Mouse (Mus musculus) kidney, postnatal 0 days (tissue): ENCODE results near the gene Morn1. TPM values are rescaled to one million over a fixed set of nuclear protein-coding genes. Genes with fewer than 3 reads are reported as not detected.

Source experiments
- ATAC-seq: fragments of 200-750 bp; cut with Nextera tagmentation; replicated peaks from 2 replicates; pipeline ENCODE4 v1.8.0; 2017; ENCODE audit warnings: low read depth, moderate number of reproducible peaks, moderate TSS enrichment, moderate library complexity; ENCODE audit not compliant: low FRiP score
- DNase-seq: peaks from one replicate; pipeline ENCODE4 v3.0.0-alpha.2; 2016; ENCODE audit warnings: low spot score
- H3K27ac ChIP-seq: fragments of 300-500 bp; sonication (generic); 2 replicates; pipeline ENCODE4 v1.5.1; 2014; ENCODE audit warnings: mild to moderate bottlenecking
- H3K27me3 ChIP-seq: fragments of 300-500 bp; sonication (generic); 2 replicates; pipeline ENCODE4 v1.6.1; 2014; ENCODE audit warnings: low read length, mixed read lengths; ENCODE audit not compliant: insufficient read depth
- H3K36me3 ChIP-seq: fragments of 300-500 bp; sonication (generic); 2 replicates; pipeline ENCODE4 v1.6.1; 2014; ENCODE audit warnings: low read length, mixed read lengths; ENCODE audit not compliant: insufficient read depth
- H3K4me1 ChIP-seq: fragments of 300-500 bp; sonication (generic); replicated peaks from 2 replicates; pipeline ENCODE4 v1.6.1; 2014; ENCODE audit warnings: antibody characterized with exemption, low read length, mixed read lengths; ENCODE audit not compliant: insufficient read depth
- H3K4me2 ChIP-seq: fragments of 300-500 bp; sonication (generic); 2 replicates; pipeline ENCODE4 v1.6.1; 2014; ENCODE audit warnings: mild to moderate bottlenecking, low read length, moderate library complexity, mixed read lengths
- H3K4me3 ChIP-seq: fragments of 300-500 bp; sonication (generic); replicated peaks from 2 replicates; pipeline ENCODE4 v1.5.1; 2014; ENCODE audit warnings: low read depth, low read length
- H3K9ac ChIP-seq: fragments of 300-500 bp; sonication (generic); 2 replicates; pipeline ENCODE4 v1.6.1; 2014; ENCODE audit warnings: low read depth, low read length
- H3K9me3 ChIP-seq: fragments of 300-500 bp; sonication (generic); replicated peaks from 2 replicates; pipeline ENCODE4 v1.6.1; 2016; ENCODE audit warnings: low read length, inconsistent platforms, mixed read lengths
- CTCF ChIP-seq: IDR thresholded peaks from 2 replicates; pipeline ENCODE4 v1.5.1; 2016; ENCODE audit warnings: antibody characterized with exemption, low read depth, mild to moderate bottlenecking, moderate library complexity
- WGBS: fragments of 180-500 bp; shearing (Covaris S2); extraction: QIAGEN DNeasy Blood & Tissue Kit; methylation state at CpG from one replicate; pipeline ENCODE4 v1.1.7; 2014; 5-methylcytosine and 5-hydroxymethylcytosine counted together
- polyA plus RNA-seq: library from polyadenylated mRNA; unstranded; fragments of >200 nt; fragmentation: Nextera tagmentation; extraction: Ambion mirVana; gene quantifications from 2 replicates; pipeline ENCODE4 v1.2.1, GENCODE M21; 2015

The Morn1 gene
- polyA plus RNA-seq, 1 experiment from 2014 or later = 7.0 TPM

- H3K4me2 ChIP-seq = no peak overlapping the region
- no peak overlapping the region for H3K27ac ChIP-seq
- no peak overlapping the region for H3K9ac ChIP-seq
- no peaks in the 10 kb centered on the region for H3K9me3 ChIP-seq
- DNase-seq (no peak), ATAC-seq (no peak)
- peaks cover 44% of the 10 kb centered on the region for H3K36me3 ChIP-seq
- no peak overlapping the region for H3K4me3 ChIP-seq
- H3K27me3 ChIP-seq = no peaks in the 10 kb centered on the region
- 90% methylated on average over 17 of the region's 17 CpGs for WGBS
- H3K4me1 ChIP-seq = peaks cover 8% of the 10 kb centered on the region
- TF ChIP-seq CTCF = no peak
Measured at GRCm38 (mm10) chr4:155156734-155157133, 70.4 kb downstream of the Morn1 start.

- Histone ChIP-seq H3K9ac (no peak overlapping the region), H3K36me3 (peaks cover 44% of the 10 kb centered on the region), H3K4me1 (peaks cover 15% of the 10 kb centered on the region), H3K9me3 (no peaks in the 10 kb centered on the region), H3K27ac (no peak overlapping the region), H3K27me3 (no peaks in the 10 kb centered on the region), H3K4me2 (no peak overlapping the region), H3K4me3 (no peak overlapping the region)
- no peak for TF ChIP-seq CTCF
- no peak for ATAC-seq
- 87% methylated on average over 27 of the region's 27 CpGs for WGBS
- no peak for DNase-seq
Measured at GRCm38 (mm10) chr4:155157871-155158542, 71.6 kb downstream of the Morn1 start.

- peaks cover 44% of the 10 kb centered on the region for H3K36me3 ChIP-seq
- DNase-seq (no peak), ATAC-seq (no peak)
- TF ChIP-seq CTCF = no peak
- H3K4me1 ChIP-seq = peaks cover 20% of the 10 kb centered on the region
- no peak overlapping the region for H3K9ac ChIP-seq
- WGBS = 71% methylated on average over 8 of the region's 8 CpGs
- H3K4me3 ChIP-seq = no peak overlapping the region
- no peak overlapping the region for H3K4me2 ChIP-seq
- H3K27me3 ChIP-seq = no peaks in the 10 kb centered on the region
- no peaks in the 10 kb centered on the region for H3K9me3 ChIP-seq
- no peak overlapping the region for H3K27ac ChIP-seq
Measured at GRCm38 (mm10) chr4:155158543-155158917, 72.2 kb downstream of the Morn1 start.

- DNase-seq = no peak
- no peak for TF ChIP-seq CTCF
- H3K9ac ChIP-seq = 0 out of 2 replicates have a peak overlapping the region, but pooled peaks have one; percentile 27
- peaks cover 18% of the 10 kb centered on the region for H3K36me3 ChIP-seq
- H3K4me2 ChIP-seq = no peak overlapping the region
- peaks cover 33% of the 10 kb centered on the region for H3K4me1 ChIP-seq
- no peak; the same call in 1 of the 2 replicates for ATAC-seq
- H3K9me3 ChIP-seq = no peaks in the 10 kb centered on the region
- no peaks in the 10 kb centered on the region for H3K27me3 ChIP-seq
- WGBS = 53% methylated on average over 7 of the region's 7 CpGs
- H3K27ac ChIP-seq = peak overlapping the region; percentile 64
- no peak overlapping the region for H3K4me3 ChIP-seq
Measured at GRCm38 (mm10) chr4:155162433-155163319, 76.3 kb downstream of the Morn1 start.

- Histone ChIP-seq H3K27ac (peak overlapping the region; percentile 64; the same call in 1 of the 2 replicates), H3K4me3 (no peak overlapping the region), H3K36me3 (peaks cover 14% of the 10 kb centered on the region), H3K9me3 (no peaks in the 10 kb centered on the region), H3K27me3 (no peaks in the 10 kb centered on the region), H3K4me1 (peaks cover 33% of the 10 kb centered on the region), H3K9ac (0 out of 2 replicates have a peak overlapping the region, but pooled peaks have one; percentile 14), H3K4me2 (no peak overlapping the region)
- ATAC-seq (peak; percentile 38; the same call in 1 of the 2 replicates), DNase-seq (no peak)
- WGBS = 39% methylated on average over 4 of the region's 4 CpGs
- no peak for TF ChIP-seq CTCF
Measured at GRCm38 (mm10) chr4:155163320-155163651, 76.9 kb downstream of the Morn1 start.

- peak overlapping the region; percentile 64; the same call in 1 of the 2 replicates for H3K27ac ChIP-seq
- no peak overlapping the region for H3K4me3 ChIP-seq
- TF ChIP-seq CTCF = no peak
- ATAC-seq (0 out of 2 replicates have a peak, but pooled peaks have one; percentile 12), DNase-seq (no peak)
- no peaks in the 10 kb centered on the region for H3K27me3 ChIP-seq
- 32% methylated on average over 8 of the region's 8 CpGs for WGBS
- H3K4me2 ChIP-seq = no peak overlapping the region
- H3K9ac ChIP-seq = no peak overlapping the region
- no peaks in the 10 kb centered on the region for H3K9me3 ChIP-seq
- peaks cover 33% of the 10 kb centered on the region for H3K4me1 ChIP-seq
- peaks cover 10% of the 10 kb centered on the region for H3K36me3 ChIP-seq
Measured at GRCm38 (mm10) chr4:155163685-155164084, 77.3 kb downstream of the Morn1 start.
